Mouse (Mus musculus): ENCODE results near the gene Lhfp. TPM values are rescaled to one million over a fixed set of nuclear protein-coding genes. Genes with fewer than 3 reads are reported as not detected.

Gene Lhfp
- 50.8 and 52.1 TPM in 2 replicates for polyA plus RNA-seq (2016; fragmentation: Nextera tagmentation; extraction: Ambion mirVana)

- peak within 1 kb of the TSS; percentile 71 for H3K4me3 ChIP-seq
- no peaks in the 10 kb centered on the region; the same call in 1 of the 2 replicates for H3K36me3 ChIP-seq
- peak within 1 kb of the TSS; percentile 67 for H3K9ac ChIP-seq
- H3K9me3 ChIP-seq: no peaks in the 10 kb centered on the region
- H3K27ac ChIP-seq: peak within 1 kb of the TSS; percentile 63; the same call in 1 of the 2 replicates
- peaks cover 25% of the 10 kb centered on the region; the same call in 1 of the 2 replicates for H3K4me1 ChIP-seq
- H3K27me3 ChIP-seq: 0 out of 2 replicates have a peak, but pooled peaks cover 4% of the 10 kb centered on the region
- peak; percentile 73 for ATAC-seq (ENCODE audit: insufficient number of reproducible peaks, insufficient read depth, low FRiP score, low TSS enrichment)
- H3K4me2 ChIP-seq (replicated peaks): peak within 1 kb of the TSS; percentile 85
- whole genome bisulfite sequencing: under 1% methylated on average over 54 of the region's 58 CpGs
Measured at GRCm38 (mm10) chr3:53041411-53042239, at the start of gene Lhfp. Gene Lhfp (plus strand): TSS chr3:53041528.

- no peaks in the 10 kb centered on the region for H3K4me1 ChIP-seq
- H3K27ac ChIP-seq: no peak overlapping the region
- H3K9me3 ChIP-seq: no peaks in the 10 kb centered on the region
- ATAC-seq (ENCODE audit: insufficient number of reproducible peaks, insufficient read depth, low FRiP score, low TSS enrichment): no peak
- H3K4me2 ChIP-seq (replicated peaks): no peak overlapping the region
- H3K36me3 ChIP-seq: peaks cover 46% of the 10 kb centered on the region
- 87% methylated on average over 9 of the region's 10 CpGs for WGBS
- H3K9ac ChIP-seq: no peak overlapping the region
- no peak overlapping the region for H3K4me3 ChIP-seq
- H3K27me3 ChIP-seq: no peaks in the 10 kb centered on the region
Measured at GRCm38 (mm10) chr3:52993296-52993695, 48.0 kb upstream of the Lhfp start.

GRCm38 (mm10) chr3:52994666-52995065 lies 46.7 kb upstream of the Lhfp start:
- Histone ChIP-seq H3K9me3 (no peaks in the 10 kb centered on the region), H3K4me2 (replicated peaks) (no peak overlapping the region), H3K36me3 (peaks cover 47% of the 10 kb centered on the region), H3K9ac (no peak overlapping the region), H3K4me1 (no peaks in the 10 kb centered on the region), H3K4me3 (no peak overlapping the region), H3K27me3 (no peaks in the 10 kb centered on the region), H3K27ac (no peak overlapping the region)
- ATAC-seq (ENCODE audit: insufficient number of reproducible peaks, insufficient read depth, low FRiP score, low TSS enrichment): no peak
- 66% methylated on average over 5 of the region's 5 CpGs for WGBS

- ATAC-seq (ENCODE audit: insufficient number of reproducible peaks, insufficient read depth, low FRiP score, low TSS enrichment): no peak
- no peak overlapping the region for H3K4me3 ChIP-seq
- no peaks in the 10 kb centered on the region for H3K27me3 ChIP-seq
- no peak overlapping the region for H3K9ac ChIP-seq
- no peak overlapping the region for H3K27ac ChIP-seq
- H3K4me1 ChIP-seq: no peaks in the 10 kb centered on the region
- H3K36me3 ChIP-seq: peaks cover 52% of the 10 kb centered on the region
- 90% methylated on average over 5 of the region's 5 CpGs for WGBS
- H3K4me2 ChIP-seq (replicated peaks): no peak overlapping the region
- H3K9me3 ChIP-seq: no peaks in the 10 kb centered on the region
Measured at GRCm38 (mm10) chr3:52996635-52997034, 44.7 kb upstream of the Lhfp start.

GRCm38 (mm10) chr3:52997381-52997780 lies 43.9 kb upstream of the Lhfp start:
- 63% methylated on average over 1 of the region's 1 CpGs for WGBS
- no peak overlapping the region for H3K4me3 ChIP-seq
- no peak overlapping the region for H3K9ac ChIP-seq
- H3K4me1 ChIP-seq: no peaks in the 10 kb centered on the region
- no peak for ATAC-seq (ENCODE audit: insufficient number of reproducible peaks, insufficient read depth, low FRiP score, low TSS enrichment)
- H3K9me3 ChIP-seq: no peaks in the 10 kb centered on the region
- no peaks in the 10 kb centered on the region for H3K27me3 ChIP-seq
- peaks cover 53% of the 10 kb centered on the region for H3K36me3 ChIP-seq
- H3K4me2 ChIP-seq (replicated peaks): no peak overlapping the region
- no peak overlapping the region for H3K27ac ChIP-seq

- no peak overlapping the region for H3K9ac ChIP-seq
- WGBS: 80% methylated on average over 15 of the region's 15 CpGs
- H3K4me1 ChIP-seq: no peaks in the 10 kb centered on the region
- no peak overlapping the region for H3K4me2 ChIP-seq (replicated peaks)
- H3K36me3 ChIP-seq: peaks cover 42% of the 10 kb centered on the region
- H3K9me3 ChIP-seq: no peaks in the 10 kb centered on the region
- H3K4me3 ChIP-seq: no peak overlapping the region
- ATAC-seq (ENCODE audit: insufficient number of reproducible peaks, insufficient read depth, low FRiP score, low TSS enrichment): no peak
- H3K27me3 ChIP-seq: no peaks in the 10 kb centered on the region
- H3K27ac ChIP-seq: no peak overlapping the region
Measured at GRCm38 (mm10) chr3:52999016-52999744, 42.1 kb upstream of the Lhfp start.

GRCm38 (mm10) chr3:52999996-53000395 lies 41.3 kb upstream of the Lhfp start:
- Histone ChIP-seq H3K27me3 (no peaks in the 10 kb centered on the region), H3K4me2 (replicated peaks) (no peak overlapping the region), H3K27ac (no peak overlapping the region), H3K4me1 (no peaks in the 10 kb centered on the region), H3K9me3 (no peaks in the 10 kb centered on the region), H3K36me3 (peaks cover 42% of the 10 kb centered on the region), H3K4me3 (no peak overlapping the region), H3K9ac (no peak overlapping the region)
- ATAC-seq (ENCODE audit: insufficient number of reproducible peaks, insufficient read depth, low FRiP score, low TSS enrichment): no peak
- 82% methylated on average over 3 of the region's 3 CpGs for WGBS

- WGBS: 52% methylated on average over 6 of the region's 6 CpGs
- Histone ChIP-seq H3K27me3 (no peaks in the 10 kb centered on the region), H3K9me3 (no peaks in the 10 kb centered on the region), H3K9ac (no peak overlapping the region), H3K27ac (no peak overlapping the region), H3K4me3 (no peak overlapping the region), H3K36me3 (peaks cover 40% of the 10 kb centered on the region), H3K4me1 (no peaks in the 10 kb centered on the region), H3K4me2 (replicated peaks) (no peak overlapping the region)
- ATAC-seq (ENCODE audit: insufficient number of reproducible peaks, insufficient read depth, low FRiP score, low TSS enrichment): no peak
Measured at GRCm38 (mm10) chr3:53002076-53002475, 39.3 kb upstream of the Lhfp start.

- Histone ChIP-seq H3K9ac (0 out of 2 replicates have a peak overlapping the region, but pooled peaks have one; percentile 4), H3K27me3 (no peaks in the 10 kb centered on the region), H3K4me2 (replicated peaks) (no peak overlapping the region), H3K4me1 (no peaks in the 10 kb centered on the region), H3K27ac (no peak overlapping the region), H3K4me3 (no peak overlapping the region), H3K9me3 (no peaks in the 10 kb centered on the region), H3K36me3 (peaks cover 46% of the 10 kb centered on the region)
- WGBS: 54% methylated on average over 2 of the region's 2 CpGs
- ATAC-seq (ENCODE audit: insufficient number of reproducible peaks, insufficient read depth, low FRiP score, low TSS enrichment): no peak
Measured at GRCm38 (mm10) chr3:53004406-53005114, 36.8 kb upstream of the Lhfp start.

- Histone ChIP-seq H3K9ac (no peak overlapping the region), H3K9me3 (no peaks in the 10 kb centered on the region), H3K4me1 (no peaks in the 10 kb centered on the region), H3K4me2 (replicated peaks) (no peak overlapping the region), H3K27me3 (no peaks in the 10 kb centered on the region), H3K27ac (no peak overlapping the region), H3K4me3 (no peak overlapping the region), H3K36me3 (peaks cover 35% of the 10 kb centered on the region)
- 91% methylated on average over 8 of the region's 8 CpGs for WGBS
- ATAC-seq (ENCODE audit: insufficient number of reproducible peaks, insufficient read depth, low FRiP score, low TSS enrichment): no peak
Measured at GRCm38 (mm10) chr3:53007411-53007810, 33.9 kb upstream of the Lhfp start.

Data from embryonic facial prominence, embryonic 12.5 days (tissue).